Mouse (Mus musculus) adrenal gland, postnatal 4 days (tissue): ENCODE measurements at regions not wholly inside any gene's neighbourhood (a gene's known extent, or its start where the extent isn't known, plus 50 kb on each side); places are given as distances from the start of the nearest gene placed in this dataset.

Source experiments
- DNase-seq, 2 experiments: peaks; one replicate each; pipeline ENCODE4 v3.0.0; 2021 to 2022; ENCODE audit warnings: low spot score in 2 of 2, mixed read lengths in 2 of 2

- DNase-seq: no peak
Measured at GRCm38 (mm10) chr10:43710186-43710885, 132.3 kb downstream of the Cd24a start.

GRCm38 (mm10) chr10:43710886-43711256 is 132.8 kb downstream of the Cd24a start:
- no peak for DNase-seq

GRCm38 (mm10) chr10:43712657-43713056 is 134.6 kb downstream of the Cd24a start:
- no peak for DNase-seq

- DNase-seq: no peak
Measured at GRCm38 (mm10) chr10:43718768-43719167, 140.7 kb downstream of the Cd24a start.

- no peak for DNase-seq
Measured at GRCm38 (mm10) chr10:43721356-43721755, 143.3 kb downstream of the Cd24a start.

- no peak for DNase-seq
Measured at GRCm38 (mm10) chr10:43722164-43722563, 144.1 kb downstream of the Cd24a start.

- no peak for DNase-seq
Measured at GRCm38 (mm10) chr10:43722711-43723614, 144.9 kb downstream of the Cd24a start.

- DNase-seq: no peak
Measured at GRCm38 (mm10) chr10:43723615-43723937, 145.5 kb downstream of the Cd24a start.

GRCm38 (mm10) chr10:43727746-43728145 is 149.7 kb downstream of the Cd24a start:
- DNase-seq: no peak

GRCm38 (mm10) chr10:43729184-43729583 is 151.1 kb downstream of the Cd24a start:
- no peak for DNase-seq

- DNase-seq: no peak
Measured at GRCm38 (mm10) chr10:43733618-43734415, 155.7 kb downstream of the Cd24a start.

- no peak for DNase-seq
Measured at GRCm38 (mm10) chr10:43739181-43739580, 161.1 kb downstream of the Cd24a start.

GRCm38 (mm10) chr10:43739718-43740117 is 161.6 kb downstream of the Cd24a start:
- DNase-seq: no peak

GRCm38 (mm10) chr10:43740204-43740865 is 161.2 kb downstream of the Qrsl1 start:
- DNase-seq: no peak

GRCm38 (mm10) chr10:43741361-43742084 is 160.0 kb downstream of the Qrsl1 start:
- DNase-seq: no peak

- no peak for DNase-seq
Measured at GRCm38 (mm10) chr10:43742085-43743054, 159.2 kb downstream of the Qrsl1 start.

- no peak for DNase-seq
Measured at GRCm38 (mm10) chr10:43743188-43744120, 158.1 kb downstream of the Qrsl1 start.

GRCm38 (mm10) chr10:43745931-43746630 is 155.5 kb downstream of the Qrsl1 start:
- no peak for DNase-seq
